Mouse (Mus musculus) adrenal gland, adult (tissue): Measurements from ENCODE around the gene Exoc4.

Experiments used
- DNase-seq, 2 experiments: peaks; one replicate each; pipeline ENCODE4 v3.0.0; 2022 to 2023; ENCODE audit warnings: low spot score in 1 of 2; ENCODE audit not compliant: inconsistent age in 2 of 2

The Exoc4 gene

GRCm38 (mm10) chr6:33738857-33739291 lies 490.0 kb downstream of the Exoc4 start:
- no peak for DNase-seq

GRCm38 (mm10) chr6:33739304-33739703 lies 490.4 kb downstream of the Exoc4 start:
- DNase-seq: no peak

DNA sequence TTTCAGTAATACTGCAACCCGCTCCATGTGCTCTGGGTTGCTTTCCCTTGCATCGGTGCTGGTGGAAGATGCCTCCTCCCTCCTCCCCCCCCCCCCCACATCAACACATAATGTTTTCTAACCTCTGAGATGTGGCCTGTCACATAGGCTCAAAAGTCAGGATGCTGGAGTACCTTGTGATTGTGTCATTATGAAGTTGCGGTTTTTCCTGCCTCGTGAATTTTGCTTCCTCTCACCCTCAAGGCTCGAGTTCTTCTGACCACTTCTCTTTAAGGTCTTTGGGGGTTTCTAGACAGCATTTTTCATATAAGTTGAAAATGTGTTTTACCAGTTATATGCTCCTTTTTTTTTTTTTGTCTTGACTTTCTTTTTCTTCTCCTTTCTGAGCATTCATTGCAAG lies 507.1 kb downstream of the Exoc4 start:
- DNase-seq: no peak

GRCm38 (mm10) chr6:33761557-33761956 lies 512.7 kb downstream of the Exoc4 start:
- no peak for DNase-seq

DNA sequence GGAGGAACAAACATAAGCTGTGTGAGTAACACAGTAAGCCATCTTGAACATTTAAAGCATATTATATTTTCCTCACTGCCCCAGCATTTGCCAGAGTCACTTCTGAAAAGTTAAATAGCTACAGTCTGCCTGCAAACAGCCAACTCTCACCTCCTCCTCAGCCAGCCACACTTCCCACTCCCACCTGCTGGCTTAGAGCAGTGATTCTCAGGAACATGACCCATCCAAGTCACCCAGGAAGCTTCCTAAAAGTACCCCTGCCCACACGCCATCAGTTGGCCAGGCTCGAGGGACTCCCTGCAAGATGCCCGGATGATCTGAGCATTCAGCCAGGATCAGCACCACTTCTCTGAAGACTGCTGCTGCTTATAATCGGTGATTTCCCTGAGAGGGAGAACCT lies 514.4 kb downstream of the Exoc4 start:
- DNase-seq: no peak

DNA sequence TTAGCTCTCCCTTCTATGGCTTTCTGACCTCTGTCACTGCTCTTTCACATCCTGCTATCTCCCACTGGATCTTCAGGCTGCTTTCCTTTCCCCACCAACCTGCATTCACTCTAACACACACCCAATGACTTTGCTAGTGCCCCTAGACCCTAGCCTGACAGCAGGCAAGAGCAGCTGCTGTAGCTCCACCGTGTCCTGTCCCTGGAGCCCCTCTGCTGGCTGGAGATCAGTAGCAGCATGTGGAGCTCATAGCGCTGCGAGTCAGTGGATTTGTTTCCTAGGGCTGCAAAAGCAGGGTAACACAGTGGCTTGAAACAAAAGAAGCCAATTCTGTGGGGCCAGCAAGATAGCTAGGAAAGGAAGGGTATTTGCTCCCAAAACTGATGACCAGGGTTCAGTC lies 515.1 kb downstream of the Exoc4 start:
- DNase-seq: no peak

DNA sequence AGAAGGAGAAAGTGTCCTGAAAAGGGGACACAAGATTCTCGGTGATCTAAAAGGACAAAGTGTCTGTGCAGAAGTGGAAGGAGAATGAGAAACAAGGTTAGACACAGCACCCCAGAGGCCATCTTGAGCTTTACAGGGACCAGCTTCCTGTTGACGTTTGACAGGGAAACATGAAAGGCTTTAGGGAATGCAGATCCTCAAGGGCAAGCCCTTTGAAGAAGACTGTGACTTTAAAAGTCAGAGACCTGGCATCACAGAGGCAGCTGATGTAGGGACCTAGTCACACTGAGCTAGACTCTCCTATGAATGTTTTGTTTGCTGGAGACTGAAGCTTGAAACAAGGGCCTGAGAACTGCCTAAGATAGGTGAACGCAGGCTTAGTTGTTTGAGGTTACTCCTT lies 520.4 kb downstream of the Exoc4 start:
- no peak for DNase-seq

DNA sequence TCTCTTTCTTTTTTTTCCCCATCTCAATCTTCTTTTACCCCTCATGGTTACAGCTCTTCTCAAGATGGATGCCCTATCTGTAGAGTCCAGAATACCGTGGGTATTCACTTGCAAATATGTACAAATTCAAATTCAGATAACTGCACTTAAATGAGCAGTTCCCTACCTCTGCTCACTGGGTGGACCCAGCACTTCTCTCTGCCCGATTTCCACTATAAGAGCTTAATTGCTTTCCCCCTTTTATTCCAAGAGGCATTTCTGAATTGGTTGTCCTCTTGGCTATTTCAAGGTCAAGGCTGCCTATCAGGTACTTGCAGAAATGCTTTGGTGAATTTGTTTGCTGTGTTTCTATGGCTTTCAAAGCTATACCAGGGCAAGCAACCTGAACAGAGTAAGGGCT lies 521.1 kb downstream of the Exoc4 start:
- DNase-seq: no peak

DNA sequence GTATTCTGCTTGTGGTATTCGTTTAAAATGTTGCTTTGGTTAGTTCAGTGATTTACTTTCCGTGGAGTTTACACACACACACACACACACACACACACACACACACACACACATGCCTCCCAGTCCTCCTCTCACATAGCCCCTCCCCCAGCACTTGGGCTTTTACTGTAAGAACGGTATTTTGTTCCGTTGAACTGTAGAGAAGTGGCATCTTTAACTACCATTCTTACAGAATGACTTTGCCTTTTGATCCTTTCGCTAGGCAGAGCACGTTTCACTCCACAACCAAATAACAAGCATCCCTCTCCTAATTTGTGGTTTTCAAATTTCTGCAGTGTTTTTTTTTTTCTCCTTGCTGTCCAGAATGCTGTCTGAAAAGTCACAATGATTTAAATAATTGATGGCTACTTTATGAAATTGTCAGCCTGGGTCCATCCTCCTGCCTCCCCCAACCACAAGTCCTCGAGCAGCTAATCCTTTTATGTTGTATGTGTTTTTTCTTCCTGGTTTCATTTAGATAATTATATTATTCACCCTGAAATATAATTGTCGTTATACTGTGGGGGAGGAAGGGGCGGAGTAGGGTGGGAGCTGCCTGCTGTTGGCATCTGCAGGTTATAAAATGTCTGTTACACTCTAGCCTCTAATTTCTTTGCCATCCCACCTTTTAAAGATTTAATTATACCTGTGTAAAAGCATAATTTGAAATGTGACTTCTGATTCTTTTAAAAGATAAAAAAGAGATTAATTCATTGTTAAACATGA lies 523.8 kb downstream of the Exoc4 start:
- DNase-seq: no peak

DNA sequence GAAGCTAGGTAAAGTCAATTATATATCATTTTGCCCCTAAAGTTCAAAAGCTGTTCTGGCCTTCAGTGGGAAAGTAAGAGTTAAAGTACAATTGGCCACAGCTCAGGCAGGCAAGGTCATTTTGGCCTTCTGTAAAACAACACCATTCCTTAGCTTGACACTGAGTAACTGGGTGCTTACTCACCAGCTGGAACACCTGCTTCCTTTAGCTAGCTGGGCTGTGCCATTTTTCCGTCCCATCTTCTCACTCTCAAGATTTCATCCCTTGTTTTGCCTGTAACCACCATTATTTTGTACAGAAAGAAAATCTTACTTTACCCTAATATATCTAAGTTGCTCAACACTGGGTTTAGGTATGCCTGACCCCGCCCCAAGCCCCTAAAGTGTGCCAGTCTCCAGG lies 543.7 kb downstream of the Exoc4 start:
- DNase-seq: peak; percentile 53 to 74

- no peak for DNase-seq
Observed at GRCm38 (mm10) chr6:33801254-33801653, 552.4 kb downstream of the Exoc4 start.

DNA sequence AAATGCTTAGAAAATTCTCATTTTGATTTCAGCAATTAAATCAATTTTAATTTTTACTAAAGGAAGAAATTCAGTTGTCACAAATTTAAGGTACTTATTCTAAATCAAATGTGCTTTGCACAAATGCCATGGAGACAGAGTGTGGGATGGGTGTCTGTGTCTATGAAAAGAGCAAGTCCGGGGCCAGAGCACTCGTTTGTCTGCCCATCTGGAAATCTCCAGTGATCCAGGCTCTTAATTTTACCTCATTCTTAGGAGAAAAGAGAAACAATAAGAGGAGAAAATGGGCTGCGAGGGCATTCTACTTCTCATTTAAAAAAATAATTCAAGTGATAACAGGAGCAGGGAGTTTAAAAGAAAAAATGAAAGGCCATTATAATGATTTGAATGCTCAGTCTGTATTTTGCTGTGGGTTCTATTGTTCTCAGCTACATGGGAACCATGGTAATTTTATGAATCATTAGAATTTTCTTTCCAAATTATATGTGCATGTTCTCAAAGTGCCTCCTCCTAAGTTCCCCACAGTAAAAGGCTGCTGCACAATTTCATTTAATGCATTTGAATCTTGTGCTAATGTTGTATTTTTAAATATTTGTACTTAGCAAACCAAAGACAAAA lies 554.7 kb downstream of the Exoc4 start:
- no peak for DNase-seq

DNA sequence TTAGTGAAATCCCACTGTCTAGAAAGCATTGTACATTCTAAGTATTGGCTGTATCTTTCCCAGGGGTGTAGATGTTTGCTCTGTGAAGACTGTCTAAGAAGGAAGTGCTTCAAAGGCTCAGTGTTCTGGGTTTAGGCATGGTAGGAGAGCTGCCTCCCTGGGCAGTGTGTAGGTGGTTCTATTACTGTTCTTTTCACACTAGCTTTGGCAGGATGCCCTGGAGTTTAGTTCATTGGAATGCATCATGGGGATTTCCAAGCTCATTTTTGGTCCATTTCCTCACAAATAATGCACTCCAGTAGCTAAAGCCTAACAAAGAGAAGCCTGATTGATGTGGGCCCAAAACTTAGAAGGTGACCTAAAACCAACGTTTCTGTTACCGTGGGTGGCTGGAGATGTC lies 555.9 kb downstream of the Exoc4 start:
- peak in 1 of 2 experiments; percentile 50 for DNase-seq

DNA sequence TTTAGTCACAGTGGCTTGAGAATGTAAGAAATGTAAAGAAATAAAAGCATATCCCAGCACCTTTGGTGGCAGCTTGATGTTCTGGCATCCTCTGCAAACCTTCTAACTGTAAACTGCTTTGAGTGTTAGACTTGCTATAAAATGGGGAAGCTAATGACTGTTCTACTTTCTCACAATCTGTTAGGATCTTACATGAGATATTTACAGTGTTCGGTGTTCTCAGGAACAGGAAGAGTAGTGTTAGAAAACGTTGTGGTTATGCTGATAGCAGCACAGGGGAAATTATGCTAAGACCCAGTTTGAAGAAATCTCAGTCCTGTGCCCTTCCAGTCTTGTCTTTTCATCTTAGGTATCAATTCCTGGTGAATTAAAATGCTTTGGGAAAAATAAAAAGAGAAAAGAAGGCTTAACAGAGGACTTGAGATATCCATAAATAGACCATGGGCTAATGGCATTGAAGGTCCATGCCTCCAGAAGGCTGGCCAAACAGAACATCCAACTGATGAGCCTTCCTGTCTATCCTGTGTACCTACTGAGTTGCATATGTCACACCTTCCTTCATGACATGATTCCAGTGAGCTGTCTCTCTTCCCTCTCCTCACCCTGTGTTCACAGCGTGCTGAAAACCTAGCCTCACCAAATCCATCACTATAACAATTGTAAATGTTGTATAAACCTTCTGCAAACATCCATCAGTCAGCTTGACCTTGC lies 557.3 kb downstream of the Exoc4 start:
- DNase-seq: peak in 1 of 2 experiments; percentile 38

DNA sequence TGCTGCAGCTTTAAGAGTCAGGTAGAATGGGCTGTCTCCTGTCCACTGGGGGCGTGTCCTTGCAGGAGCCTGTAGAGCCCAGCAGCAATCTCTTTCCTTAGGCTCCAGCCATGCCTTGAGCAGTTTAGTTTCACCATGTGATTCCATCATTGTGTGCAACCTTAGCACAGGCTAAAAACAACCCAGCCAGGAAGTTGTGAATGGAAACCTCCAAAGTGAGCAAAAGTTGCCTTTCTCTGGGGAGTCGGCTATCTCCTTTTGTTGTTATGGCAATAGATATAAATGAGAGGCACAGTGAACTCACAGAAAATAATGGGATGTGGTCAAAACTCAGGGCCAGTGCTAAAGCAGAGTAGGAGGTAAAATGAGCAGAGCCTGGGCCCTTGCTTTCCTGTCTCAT lies 565.5 kb downstream of the Exoc4 start:
- DNase-seq: no peak

DNA sequence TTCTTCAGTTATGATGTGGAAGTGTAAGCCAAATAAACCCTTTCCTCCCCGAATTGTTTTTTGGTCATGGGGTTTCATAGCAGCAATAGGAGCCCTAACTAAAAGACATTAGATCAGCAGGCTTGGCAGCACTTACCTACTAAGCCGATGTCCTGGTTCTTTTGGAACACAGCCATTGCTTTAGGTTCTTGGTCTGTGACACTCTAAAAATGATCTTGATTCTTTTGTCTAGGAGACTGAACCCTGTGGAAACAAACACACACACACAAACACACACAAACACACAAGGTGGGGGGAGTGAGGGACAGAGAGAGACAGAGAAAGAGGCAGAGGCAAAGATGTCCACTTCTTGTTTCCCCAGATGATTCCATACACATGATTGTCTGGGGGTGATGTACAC lies 574.3 kb downstream of the Exoc4 start:
- DNase-seq: no peak

- DNase-seq: peak; percentile 81 to 87
Observed at GRCm38 (mm10) chr6:33823777-33824302, 575.0 kb downstream of the Exoc4 start.

GRCm38 (mm10) chr6:33828499-33828898 lies 579.6 kb downstream of the Exoc4 start:
- no peak for DNase-seq

GRCm38 (mm10) chr6:33829261-33829660 lies 580.4 kb downstream of the Exoc4 start:
- no peak for DNase-seq

- no peak for DNase-seq
Observed at GRCm38 (mm10) chr6:33831276-33831675, 582.4 kb downstream of the Exoc4 start.

DNA sequence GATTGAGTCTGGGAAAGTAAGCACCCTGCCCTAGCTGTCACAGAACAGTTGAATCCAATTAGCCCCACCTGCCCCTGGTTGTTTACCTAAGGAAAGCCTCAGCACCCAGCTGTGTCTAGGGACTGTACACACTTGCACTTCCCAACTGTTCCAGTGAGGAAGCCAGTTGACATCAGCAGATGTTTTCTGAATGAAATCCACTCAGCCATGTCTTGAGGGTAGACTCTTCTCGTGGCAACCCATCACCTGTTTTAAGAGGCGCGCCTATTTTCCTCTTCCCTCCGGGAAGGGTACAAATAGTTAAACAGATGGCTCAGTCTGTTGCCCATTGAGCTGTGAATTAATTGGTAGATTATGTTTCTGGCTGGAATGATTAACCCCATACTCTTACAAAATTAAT lies 584.1 kb downstream of the Exoc4 start:
- DNase-seq: no peak
